22 mouse cellular contexts compared by ENCODE assay signal in the genomic region with DNA sequence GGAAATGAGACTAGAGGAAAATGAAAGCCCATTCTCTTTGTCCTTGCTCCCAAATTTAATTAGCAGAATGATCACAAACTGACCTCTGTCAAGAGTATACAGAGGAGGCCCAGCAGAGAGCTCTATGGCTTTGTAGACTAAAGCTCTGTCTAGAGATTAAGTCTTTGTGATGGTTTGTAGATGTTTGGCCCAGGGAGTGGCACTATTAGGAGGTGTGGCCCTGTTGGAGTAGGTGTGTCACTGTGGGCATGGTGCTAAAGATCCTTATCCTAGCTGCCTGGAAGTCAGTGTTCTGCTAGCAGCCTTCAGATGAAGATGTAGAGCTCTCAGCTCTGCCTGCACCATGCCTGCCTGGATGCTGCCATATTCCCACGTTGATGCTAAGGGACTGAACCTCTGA. TPM values are rescaled to one million over a fixed set of nuclear protein-coding genes. Genes with fewer than 3 reads are reported as not detected.
"Had no signal": no experiment of that assay in that cellular context is flagged by ENCODE, and none has a peak within 500 bp of the region (broad histone marks: within the 10 kb centered on the region; RNA-seq: fewer than 3 reads in every experiment).

No protein-coding gene starts in this region.

RNA-seq across cellular contexts. Expression of gene Gpx5, which starts 47.6 kb away (rescaled TPM):
- polyA plus RNA-seq: heart, embryonic 10.5 days; heart, embryonic 11.5 days; heart, embryonic 12.5 days; heart, embryonic 13.5 days; heart, embryonic 14.5 days; heart, embryonic 15.5 days; heart, embryonic 16.5 days; heart, postnatal 0 days; hindbrain, embryonic 10.5 days; hindbrain, embryonic 11.5 days; hindbrain, embryonic 12.5 days; hindbrain, embryonic 13.5 days; hindbrain, embryonic 14.5 days; hindbrain, embryonic 15.5 days; hindbrain, embryonic 16.5 days; hindbrain, postnatal 0 days; inflammation-experienced regulatory T-cells, adult 6 months; kidney, adult 2 months; kidney, embryonic 14.5 days; kidney, embryonic 15.5 days; kidney, embryonic 16.5 days; kidney, postnatal 0 days had no signal
